Mouse (Mus musculus) layer of hippocampus, adult 8-10 months (tissue): Measurements from ENCODE around the gene Nr2c2. TPM values are rescaled to one million over a fixed set of nuclear protein-coding genes. Genes with fewer than 3 reads are reported as not detected.
"Not testable (repeated sequence)": the region's sequence is repeated elsewhere in the genome, so short reads cannot be mapped to it uniquely, and the experiment has no call there.

Experiments
- DNase-seq, 2 experiments: peaks; one replicate each; pipeline ENCODE4 v3.0.0; 2022; ENCODE audit warnings: low spot score in 2 of 2
- total RNA-seq, 4 experiments: library from RNA; stranded (reverse); gene quantifications; 2 replicates each; pipeline ENCODE4 v1.2.4; 2022

Gene Nr2c2
- total RNA-seq, result 10 to 100 TPM; 83.3 to 91.6 (median 89.0) TPM

- DNase-seq, result peak; percentile 74 to 81
Observed at GRCm38 (mm10) chr6:92091130-92091591, at the start of gene Nr2c2. TSS of gene Nr2c2 (plus strand) at chr6:92091390.

- no peak for DNase-seq
Observed at GRCm38 (mm10) chr6:92042055-92042454, 49.1 kb upstream of the Nr2c2 start.

GRCm38 (mm10) chr6:92042850-92043249, 48.3 kb upstream of the Nr2c2 start:
- DNase-seq, result no peak

- no peak for DNase-seq
Observed at GRCm38 (mm10) chr6:92057768-92058167, 33.4 kb upstream of the Nr2c2 start.

GRCm38 (mm10) chr6:92061725-92062124, 29.5 kb upstream of the Nr2c2 start:
- no peak for DNase-seq

DNA sequence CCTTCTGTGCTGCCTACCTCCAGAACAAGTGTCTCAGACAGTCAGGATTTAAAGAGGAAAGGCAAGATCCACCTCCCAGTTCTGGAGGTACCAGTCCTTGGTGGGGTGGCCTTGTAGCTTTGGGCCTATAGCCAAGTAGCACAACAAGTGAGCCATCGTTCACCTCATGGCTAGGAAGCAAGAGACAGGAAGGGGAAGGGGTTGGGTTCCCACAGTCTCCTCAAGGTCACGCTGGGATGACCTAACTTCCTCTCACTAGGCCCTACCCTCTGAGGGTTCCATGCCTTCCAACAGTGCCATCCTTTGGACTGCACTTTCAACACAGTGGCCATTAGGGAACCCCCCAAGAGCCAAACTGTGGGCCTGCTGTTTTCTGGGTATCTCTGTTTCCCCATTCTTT, 27.7 kb upstream of the Nr2c2 start:
- no peak for DNase-seq

GRCm38 (mm10) chr6:92064101-92064500, 27.1 kb upstream of the Nr2c2 start:
- DNase-seq, result peak in 1 of 2 experiments; percentile 15

GRCm38 (mm10) chr6:92065721-92066496, 25.3 kb upstream of the Nr2c2 start:
- no peak for DNase-seq

DNA sequence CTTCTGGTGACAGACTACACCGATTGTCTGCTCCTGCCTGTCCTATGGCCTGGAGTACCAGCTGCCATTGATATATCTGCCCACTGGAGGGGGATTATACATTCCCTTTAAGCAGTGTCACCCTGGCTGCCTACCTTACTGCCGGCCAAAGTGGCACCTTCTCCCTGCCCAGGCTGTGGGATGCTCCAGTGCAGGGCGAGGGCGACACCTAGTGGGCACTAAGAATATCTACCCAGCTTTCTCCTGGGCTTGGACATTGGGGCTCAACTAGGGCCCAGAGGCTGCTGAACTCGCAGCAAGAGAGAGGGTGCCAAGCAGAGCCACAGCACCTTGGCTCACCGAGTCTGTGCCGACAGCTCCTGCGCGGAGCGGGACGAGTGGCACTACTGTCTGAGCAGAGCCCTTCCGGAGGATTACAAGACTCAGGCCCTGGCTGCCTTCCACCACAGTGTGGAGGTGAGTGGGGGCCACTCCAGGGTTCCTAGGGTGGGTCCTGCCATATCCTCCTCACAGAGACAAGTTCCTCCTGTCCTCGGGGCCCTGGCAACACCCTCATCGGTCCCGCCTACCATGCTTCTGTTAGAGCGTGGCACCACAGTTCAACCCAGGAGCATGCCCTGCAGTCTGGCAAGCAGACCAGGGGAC, 23.9 kb upstream of the Nr2c2 start:
- DNase-seq, result peak; percentile 37 to 73

- no peak for DNase-seq
Observed at GRCm38 (mm10) chr6:92071121-92071839, 19.9 kb upstream of the Nr2c2 start.

GRCm38 (mm10) chr6:92080730-92081129, 10.5 kb upstream of the Nr2c2 start:
- DNase-seq, result no peak

GRCm38 (mm10) chr6:92082756-92083155, 8.4 kb upstream of the Nr2c2 start:
- no peak for DNase-seq

- no peak for DNase-seq
Observed at GRCm38 (mm10) chr6:92084932-92085331, 6.3 kb upstream of the Nr2c2 start.

DNA sequence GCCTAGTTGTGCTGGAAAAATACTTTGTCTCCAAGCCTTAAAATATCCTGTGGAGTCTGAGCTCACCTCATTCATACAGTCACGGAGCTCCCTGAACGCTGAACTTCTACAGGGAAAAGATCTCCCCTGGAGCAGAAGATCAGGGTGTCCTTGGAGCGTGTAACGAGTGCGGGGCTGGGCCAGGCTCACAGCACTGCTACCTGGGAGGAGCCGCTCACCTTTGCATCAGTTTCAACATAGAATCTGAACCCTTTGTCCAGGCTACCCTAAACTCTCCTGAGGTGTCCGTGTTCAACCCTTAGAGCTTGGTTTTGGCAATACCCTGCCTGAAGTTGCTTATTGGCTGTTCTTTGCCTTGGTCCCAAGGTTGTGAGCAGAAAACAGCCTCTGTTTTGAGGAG, 2.0 kb upstream of the Nr2c2 start:
- not testable (repeated sequence) for DNase-seq

GRCm38 (mm10) chr6:92089982-92090381, 1.2 kb upstream of the Nr2c2 start:
- DNase-seq, result no peak

GRCm38 (mm10) chr6:92090497-92090896, 693 bp upstream of the Nr2c2 start:
- DNase-seq, result no peak

GRCm38 (mm10) chr6:92091767-92092489, 738 bp downstream of the Nr2c2 start:
- DNase-seq, result peak; percentile 98 to 100

GRCm38 (mm10) chr6:92092737-92093136, 1.5 kb downstream of the Nr2c2 start:
- DNase-seq, result no peak

- DNase-seq, result no peak
Observed at GRCm38 (mm10) chr6:92093869-92094268, 2.7 kb downstream of the Nr2c2 start.

- DNase-seq, result no peak
Observed at GRCm38 (mm10) chr6:92100679-92101360, 9.6 kb downstream of the Nr2c2 start.

DNA sequence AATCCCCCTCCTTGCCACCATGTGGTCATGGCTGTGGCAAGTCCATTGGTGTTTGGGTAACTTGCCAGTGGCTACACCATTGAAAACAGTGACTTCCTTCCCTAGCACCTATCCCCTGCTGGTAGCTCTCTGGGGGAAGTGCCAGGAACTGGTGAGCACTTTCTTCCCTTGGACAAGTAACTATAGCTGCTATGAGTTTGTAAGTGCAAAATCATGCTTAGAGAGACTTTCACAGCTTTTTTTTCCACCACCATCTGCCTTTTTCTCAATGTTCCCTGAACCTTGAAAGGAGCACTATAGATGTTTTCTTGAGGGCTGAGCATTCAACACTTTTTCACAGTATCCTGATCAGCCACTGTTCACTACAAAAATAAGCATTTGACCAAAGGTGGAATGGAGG, 33.4 kb downstream of the Nr2c2 start:
- no peak for DNase-seq
